Mouse (Mus musculus) fibroblast of lung, adult 2 months (primary cell): ENCODE measurements at regions not wholly inside any gene's neighbourhood (a gene's known extent, or its start where the extent isn't known, plus 50 kb on each side); places are given as distances from the start of the nearest gene placed in this dataset.
A peak's percentile ranks its signal among the peaks of the same experiment; 100 is the strongest.

Experiments used
- DNase-seq: peaks from one replicate; pipeline ENCODE4 v3.0.0-alpha.2; 2011; ENCODE audit warnings: low read depth

GRCm38 (mm10) chr8:6582732-6583131 lies 1477.6 kb upstream of the Slc10a2 start:
- no peak for DNase-seq

GRCm38 (mm10) chr8:6577868-6578634 lies 1472.9 kb upstream of the Slc10a2 start:
- no peak for DNase-seq

GRCm38 (mm10) chr8:6575241-6575640 lies 1470.1 kb upstream of the Slc10a2 start:
- DNase-seq: no peak

GRCm38 (mm10) chr8:6573492-6573891 lies 1468.3 kb upstream of the Slc10a2 start:
- no peak for DNase-seq

- peak; percentile 53 for DNase-seq
Observed at GRCm38 (mm10) chr8:6572066-6572665, 1467.0 kb upstream of the Slc10a2 start.

GRCm38 (mm10) chr8:6550965-6551364 lies 1445.8 kb upstream of the Slc10a2 start:
- DNase-seq: no peak

GRCm38 (mm10) chr8:6527171-6527570 lies 1422.0 kb upstream of the Slc10a2 start:
- DNase-seq: no peak

- no peak for DNase-seq
Observed at GRCm38 (mm10) chr8:6515882-6516682, 1410.9 kb upstream of the Slc10a2 start.

GRCm38 (mm10) chr8:6492453-6492852 lies 1387.3 kb upstream of the Slc10a2 start:
- no peak for DNase-seq

- no peak for DNase-seq
Observed at GRCm38 (mm10) chr8:6481966-6482365, 1376.8 kb upstream of the Slc10a2 start.

GRCm38 (mm10) chr8:6471089-6471488 lies 1365.9 kb upstream of the Slc10a2 start:
- no peak for DNase-seq

- no peak for DNase-seq
Observed at GRCm38 (mm10) chr8:6456553-6457180, 1351.5 kb upstream of the Slc10a2 start.

GRCm38 (mm10) chr8:6448301-6448700 lies 1343.2 kb upstream of the Slc10a2 start:
- DNase-seq: no peak

- DNase-seq: no peak
Observed at GRCm38 (mm10) chr8:6439069-6439468, 1333.9 kb upstream of the Slc10a2 start.
